Mouse (Mus musculus): ENCODE data around the gene Atp6v1d. TPM values are rescaled to one million over a fixed set of nuclear protein-coding genes. Genes with fewer than 3 reads are reported as not detected.
A peak's percentile ranks its signal among the peaks of the same experiment; 100 is the strongest.

Atp6v1d gene
- polyA plus RNA-seq, 1 experiment from 2014 or later: 66.5 TPM

- ATAC-seq: peak; percentile 61; the same call in 1 of the 2 replicates
- Histone ChIP-seq H3K9ac (ENCODE audit: low read depth, low read length) (no peak overlapping the region), H3K27ac (ENCODE audit: low read length) (peak overlapping the region; percentile 40; the same call in 1 of the 2 replicates), H3K36me3 (ENCODE audit: control insufficient read depth, insufficient read depth, low read length) (0 out of 2 replicates have a peak, but pooled peaks cover 2% of the 10 kb centered on the region), H3K27me3 (replicated peaks; ENCODE audit: control insufficient read depth, insufficient read depth, low read length) (no peaks in the 10 kb centered on the region), H3K4me2 (ENCODE audit: low read depth, low read length) (no peak overlapping the region), H3K4me3 (ENCODE audit: low read length) (no peak overlapping the region), H3K4me1 (ENCODE audit: control insufficient read depth, insufficient read depth, low read length) (no peaks in the 10 kb centered on the region), H3K9me3 (ENCODE audit: control insufficient read depth, low read length) (no peaks in the 10 kb centered on the region)
- WGBS: 43% methylated on average over 1 of the region's 1 CpGs
Measured at GRCm38 (mm10) chr12:78890062-78890461, 28.6 kb upstream of the Atp6v1d start.

DNA sequence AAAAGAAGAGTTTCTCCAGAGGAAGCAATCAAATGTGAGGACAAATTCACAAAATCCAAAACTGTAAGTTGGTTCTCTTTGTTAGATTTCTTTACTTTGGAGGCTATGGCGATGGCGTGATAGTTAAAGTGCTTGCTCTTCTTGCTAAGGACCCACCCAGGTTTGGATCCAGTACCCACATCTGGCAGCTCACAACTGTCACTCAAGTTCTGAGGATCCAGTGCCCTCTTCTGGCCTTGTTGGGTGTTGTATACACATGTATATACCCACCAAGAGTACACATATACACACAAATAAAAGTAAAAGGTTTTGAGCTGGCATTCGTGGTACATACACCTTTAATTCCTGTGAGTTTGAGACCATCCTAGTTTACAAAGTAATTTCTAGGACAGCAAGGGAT is 13.1 kb upstream of the Atp6v1d start:
- no peak overlapping the region for H3K4me3 ChIP-seq (ENCODE audit: low read length)
- H3K4me1 ChIP-seq (ENCODE audit: control insufficient read depth, insufficient read depth, low read length): no peaks in the 10 kb centered on the region
- H3K36me3 ChIP-seq (ENCODE audit: control insufficient read depth, insufficient read depth, low read length): peaks cover 4% of the 10 kb centered on the region
- no peak overlapping the region for H3K4me2 ChIP-seq (ENCODE audit: low read depth, low read length)
- H3K27me3 ChIP-seq (replicated peaks; ENCODE audit: control insufficient read depth, insufficient read depth, low read length): no peaks in the 10 kb centered on the region
- ATAC-seq: no peak
- no peak overlapping the region for H3K9ac ChIP-seq (ENCODE audit: low read depth, low read length)
- H3K9me3 ChIP-seq (ENCODE audit: control insufficient read depth, low read length): no peaks in the 10 kb centered on the region
- H3K27ac ChIP-seq (ENCODE audit: low read length): no peak overlapping the region
- 93% methylated on average over 3 of the region's 3 CpGs for WGBS

DNA sequence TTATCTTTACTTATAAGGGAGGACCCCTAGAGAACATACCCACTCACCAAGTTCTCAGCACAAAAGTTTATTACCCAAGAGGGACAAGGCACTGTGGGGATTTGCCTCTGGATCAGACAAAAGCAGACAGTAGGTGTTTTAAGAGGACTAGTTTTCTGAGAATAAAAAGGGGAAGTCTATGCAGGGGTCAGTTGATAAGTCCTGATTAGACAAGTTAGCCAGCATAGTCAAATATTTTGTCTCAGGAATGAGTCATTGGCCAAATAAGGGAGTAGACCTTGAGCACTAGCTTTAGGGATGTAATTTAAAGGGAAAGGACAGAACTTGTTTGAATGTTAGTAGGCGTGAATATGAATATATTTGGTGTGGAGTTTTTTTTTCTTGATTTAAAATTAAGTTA is 6.7 kb upstream of the Atp6v1d start:
- no peaks in the 10 kb centered on the region for H3K9me3 ChIP-seq (ENCODE audit: control insufficient read depth, low read length)
- H3K36me3 ChIP-seq (ENCODE audit: control insufficient read depth, insufficient read depth, low read length): no peaks in the 10 kb centered on the region; the same call in 1 of the 2 replicates
- no peaks in the 10 kb centered on the region for H3K4me1 ChIP-seq (ENCODE audit: control insufficient read depth, insufficient read depth, low read length)
- ATAC-seq: no peak
- no peak overlapping the region for H3K4me2 ChIP-seq (ENCODE audit: low read depth, low read length)
- no peak overlapping the region for H3K27ac ChIP-seq (ENCODE audit: low read length)
- no peaks in the 10 kb centered on the region for H3K27me3 ChIP-seq (replicated peaks; ENCODE audit: control insufficient read depth, insufficient read depth, low read length)
- no peak overlapping the region for H3K9ac ChIP-seq (ENCODE audit: low read depth, low read length)
- H3K4me3 ChIP-seq (ENCODE audit: low read length): no peak overlapping the region
- 87% methylated on average over 1 of the region's 1 CpGs for WGBS

GRCm38 (mm10) chr12:78865434-78865833 is 4.0 kb upstream of the Atp6v1d start:
- H3K4me1 ChIP-seq (ENCODE audit: control insufficient read depth, insufficient read depth, low read length): peaks cover 3% of the 10 kb centered on the region; the same call in 1 of the 2 replicates
- 97% methylated on average over 1 of the region's 1 CpGs for WGBS

GRCm38 (mm10) chr12:78862254-78862730 is 854 bp upstream of the Atp6v1d start:
- H3K9me3 ChIP-seq (ENCODE audit: control insufficient read depth, low read length): no peaks in the 10 kb centered on the region
- WGBS: under 1% methylated on average over 22 of the region's 22 CpGs
- H3K9ac ChIP-seq (ENCODE audit: low read depth, low read length): peak overlapping the region; percentile 88
- H3K4me1 ChIP-seq (ENCODE audit: control insufficient read depth, insufficient read depth, low read length): peaks cover 7% of the 10 kb centered on the region; the same call in 1 of the 2 replicates
- H3K4me2 ChIP-seq (ENCODE audit: low read depth, low read length): peak overlapping the region; percentile 77
- peak overlapping the region; percentile 81 for H3K4me3 ChIP-seq (ENCODE audit: low read length)
- H3K27me3 ChIP-seq (replicated peaks; ENCODE audit: control insufficient read depth, insufficient read depth, low read length): no peaks in the 10 kb centered on the region
- no peaks in the 10 kb centered on the region; the same call in 1 of the 2 replicates for H3K36me3 ChIP-seq (ENCODE audit: control insufficient read depth, insufficient read depth, low read length)
- peak overlapping the region; percentile 88 for H3K27ac ChIP-seq (ENCODE audit: low read length)
- no peak; the same call in 1 of the 2 replicates for ATAC-seq

More at GRCm38 (mm10) chr12:78865434-78865833, 4.0 kb upstream of the Atp6v1d start:
- H3K27ac ChIP-seq (ENCODE audit: low read length): no peak overlapping the region
- no peak overlapping the region for H3K4me3 ChIP-seq (ENCODE audit: low read length)
- no peak for ATAC-seq
- no peaks in the 10 kb centered on the region for H3K9me3 ChIP-seq (ENCODE audit: control insufficient read depth, low read length)
- no peaks in the 10 kb centered on the region; the same call in 1 of the 2 replicates for H3K36me3 ChIP-seq (ENCODE audit: control insufficient read depth, insufficient read depth, low read length)
- H3K27me3 ChIP-seq (replicated peaks; ENCODE audit: control insufficient read depth, insufficient read depth, low read length): no peaks in the 10 kb centered on the region
- H3K9ac ChIP-seq (ENCODE audit: low read depth, low read length): no peak overlapping the region
- no peak overlapping the region for H3K4me2 ChIP-seq (ENCODE audit: low read depth, low read length)

DNA sequence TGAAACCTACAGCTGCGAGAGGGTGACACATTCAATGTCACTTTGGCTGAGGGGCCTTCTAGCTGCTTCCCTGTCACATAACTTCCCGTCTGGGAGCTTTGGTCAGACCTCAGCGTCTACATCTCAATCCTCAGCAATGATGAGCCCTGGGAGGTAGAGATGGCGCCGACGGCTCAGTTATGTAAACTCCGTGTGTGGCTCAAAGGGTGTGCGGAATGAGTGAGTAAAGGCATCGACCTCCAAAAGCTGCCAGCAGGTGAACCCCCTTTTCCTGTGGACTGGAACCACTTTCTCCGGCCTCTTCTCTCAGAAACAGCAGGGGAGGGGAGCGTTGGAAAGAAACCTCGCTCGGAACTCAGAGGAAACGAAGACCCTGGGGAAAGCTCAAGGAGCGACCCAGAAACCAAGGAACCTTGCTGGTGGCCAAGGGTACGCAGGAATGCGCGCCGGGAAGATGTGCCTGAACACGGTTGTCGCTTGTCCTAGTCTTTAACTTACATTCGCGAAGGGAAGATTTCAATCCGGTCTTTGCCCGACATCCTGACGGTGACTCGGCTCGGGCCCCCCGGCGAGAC is 430 bp downstream of the Atp6v1d start:
- Histone ChIP-seq H3K4me3 (ENCODE audit: low read length) (peak overlapping the region; percentile 81), H3K9ac (ENCODE audit: low read depth, low read length) (peak overlapping the region; percentile 76), H3K27ac (ENCODE audit: low read length) (peak overlapping the region; percentile 70), H3K4me1 (ENCODE audit: control insufficient read depth, insufficient read depth, low read length) (peaks cover 7% of the 10 kb centered on the region; the same call in 1 of the 2 replicates), H3K36me3 (ENCODE audit: control insufficient read depth, insufficient read depth, low read length) (no peaks in the 10 kb centered on the region), H3K27me3 (replicated peaks; ENCODE audit: control insufficient read depth, insufficient read depth, low read length) (no peaks in the 10 kb centered on the region), H3K4me2 (ENCODE audit: low read depth, low read length) (peak overlapping the region; percentile 87), H3K9me3 (ENCODE audit: control insufficient read depth, low read length) (no peaks in the 10 kb centered on the region)
- under 1% methylated on average over 30 of the region's 30 CpGs for WGBS
- ATAC-seq: peak; percentile 10

- Histone ChIP-seq H3K27me3 (replicated peaks; ENCODE audit: control insufficient read depth, insufficient read depth, low read length) (no peaks in the 10 kb centered on the region), H3K9me3 (ENCODE audit: control insufficient read depth, low read length) (no peaks in the 10 kb centered on the region), H3K9ac (ENCODE audit: low read depth, low read length) (no peak overlapping the region), H3K4me3 (ENCODE audit: low read length) (no peak overlapping the region), H3K4me1 (ENCODE audit: control insufficient read depth, insufficient read depth, low read length) (no peaks in the 10 kb centered on the region), H3K36me3 (ENCODE audit: control insufficient read depth, insufficient read depth, low read length) (no peaks in the 10 kb centered on the region), H3K27ac (ENCODE audit: low read length) (no peak overlapping the region), H3K4me2 (ENCODE audit: low read depth, low read length) (no peak overlapping the region)
- ATAC-seq: no peak
- 77% methylated on average over 4 of the region's 4 CpGs for WGBS
Measured at GRCm38 (mm10) chr12:78848246-78848645, 13.2 kb downstream of the Atp6v1d start.

GRCm38 (mm10) chr12:78842429-78842828 is 19.0 kb downstream of the Atp6v1d start:
- no peaks in the 10 kb centered on the region for H3K27me3 ChIP-seq (replicated peaks; ENCODE audit: control insufficient read depth, insufficient read depth, low read length)
- H3K4me2 ChIP-seq (ENCODE audit: low read depth, low read length): no peak overlapping the region
- H3K9me3 ChIP-seq (ENCODE audit: control insufficient read depth, low read length): no peaks in the 10 kb centered on the region
- no peak overlapping the region for H3K4me3 ChIP-seq (ENCODE audit: low read length)
- ATAC-seq: no peak
- no peak overlapping the region for H3K27ac ChIP-seq (ENCODE audit: low read length)
- 0 out of 2 replicates have a peak, but pooled peaks cover under 1% of the 10 kb centered on the region for H3K36me3 ChIP-seq (ENCODE audit: control insufficient read depth, insufficient read depth, low read length)
- WGBS: 90% methylated on average over 1 of the region's 1 CpGs
- H3K4me1 ChIP-seq (ENCODE audit: control insufficient read depth, insufficient read depth, low read length): no peaks in the 10 kb centered on the region
- H3K9ac ChIP-seq (ENCODE audit: low read depth, low read length): no peak overlapping the region

DNA sequence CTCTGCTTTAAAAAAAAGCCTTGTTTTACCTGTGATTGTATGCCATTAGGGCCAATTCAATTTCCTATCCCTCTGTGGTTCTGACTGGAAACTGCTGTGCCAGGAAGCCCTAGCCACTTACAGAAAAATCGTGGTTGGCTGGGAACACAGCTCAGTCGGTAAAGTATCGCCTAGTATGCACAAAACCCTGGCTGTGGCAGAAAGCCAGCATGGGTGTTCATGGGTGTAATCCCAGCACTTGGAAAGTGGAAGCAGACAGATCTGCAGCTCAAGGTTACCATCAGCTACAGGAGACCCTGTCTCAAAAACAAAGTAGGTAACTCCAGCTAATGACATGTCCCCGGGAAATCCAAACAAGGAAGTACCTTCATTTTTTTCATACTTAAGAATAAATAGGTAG is 21.5 kb downstream of the Atp6v1d start:
- no peak overlapping the region for H3K4me2 ChIP-seq (ENCODE audit: low read depth, low read length)
- no peak overlapping the region for H3K4me3 ChIP-seq (ENCODE audit: low read length)
- no peaks in the 10 kb centered on the region for H3K27me3 ChIP-seq (replicated peaks; ENCODE audit: control insufficient read depth, insufficient read depth, low read length)
- H3K36me3 ChIP-seq (ENCODE audit: control insufficient read depth, insufficient read depth, low read length): 0 out of 2 replicates have a peak, but pooled peaks cover 3% of the 10 kb centered on the region
- H3K27ac ChIP-seq (ENCODE audit: low read length): no peak overlapping the region
- ATAC-seq: no peak
- 78% methylated on average over 4 of the region's 4 CpGs for WGBS
- H3K9ac ChIP-seq (ENCODE audit: low read depth, low read length): no peak overlapping the region
- no peaks in the 10 kb centered on the region for H3K4me1 ChIP-seq (ENCODE audit: control insufficient read depth, insufficient read depth, low read length)
- H3K9me3 ChIP-seq (ENCODE audit: control insufficient read depth, low read length): no peaks in the 10 kb centered on the region
